Mouse (Mus musculus): Measurements from ENCODE around the gene Stx4a.

DNA sequence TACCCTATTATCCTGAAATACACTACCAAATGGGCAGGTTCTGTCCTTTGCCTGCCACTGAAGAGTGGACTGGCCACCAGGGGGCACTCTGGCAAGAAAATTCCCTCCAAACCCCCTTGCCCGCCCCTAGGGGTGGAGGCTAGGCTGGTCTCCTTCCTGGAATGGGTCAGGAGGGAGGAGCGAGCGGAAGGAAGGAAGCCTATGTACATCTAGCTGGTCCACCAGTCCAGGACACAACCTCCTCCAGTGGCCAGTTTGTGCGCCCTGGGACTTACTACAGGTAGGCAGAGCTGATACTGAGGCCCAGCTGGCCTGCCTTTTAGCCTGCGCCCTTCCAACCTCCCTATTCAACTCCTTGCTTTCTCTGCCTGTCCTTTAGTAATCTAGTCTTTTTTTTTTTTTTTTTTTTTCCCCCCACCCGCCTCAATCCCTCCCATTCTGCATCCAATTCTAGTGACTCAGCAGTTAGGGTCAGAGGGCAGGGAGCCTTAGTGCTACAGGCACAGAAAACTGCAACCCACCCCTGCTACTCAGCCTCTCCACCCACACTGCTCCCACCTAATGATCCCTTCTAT lies 23.6 kb upstream of the Stx4a start, which contains the start of gene Hsd3b7:
- no peak; the same call in 1 of the 2 replicates for TF ChIP-seq CHD2 (IDR thresholded peaks at IDR 0.05; ENCODE audit: low read depth, low read length)
- TF ChIP-seq HCFC1 (IDR thresholded peaks at IDR 0.05; ENCODE audit: borderline replicate concordance, insufficient read depth, low read length), result 0 out of 2 replicates have a peak, but pooled peaks have one; percentile 49
- TF ChIP-seq ZC3H11A (IDR thresholded peaks at IDR 0.05; ENCODE audit: borderline replicate concordance, low read depth, low read length), result peak; percentile 60; the same call in 1 of the 2 replicates
- peak; percentile 61; the same call in 1 of the 2 replicates for TF ChIP-seq ZNF384 (IDR thresholded peaks at IDR 0.05; ENCODE audit: low read depth, low read length)
- TF ChIP-seq MAFK (IDR thresholded peaks at IDR 0.05; ENCODE audit: insufficient read depth, low read depth, low read length), result peak; percentile 24; the same call in 1 of the 2 replicates

Measured in ES-E14 (cell line).